Mouse (Mus musculus) induced T-regulatory cell, adult 2 months (primary cell): ENCODE results near the gene Tmub2.

Source experiments
- DNase-seq: peaks from one replicate; pipeline ENCODE4 v3.0.0-alpha.2; 2012; ENCODE audit warnings: low read depth

Tmub2 gene

GRCm38 (mm10) chr11:102327839-102328238, 43.1 kb downstream of the Tmub2 start:
- DNase-seq, result peak; percentile 28

GRCm38 (mm10) chr11:102329518-102329917, 44.8 kb downstream of the Tmub2 start:
- DNase-seq, result no peak

- no peak for DNase-seq
Measured at GRCm38 (mm10) chr11:102330039-102330438, 45.3 kb downstream of the Tmub2 start.

- DNase-seq, result no peak
Measured at GRCm38 (mm10) chr11:102331806-102332205, 47.1 kb downstream of the Tmub2 start.

GRCm38 (mm10) chr11:102333061-102333460, 48.3 kb downstream of the Tmub2 start:
- no peak for DNase-seq

GRCm38 (mm10) chr11:102334010-102334409, 49.3 kb downstream of the Tmub2 start:
- DNase-seq, result no peak

- DNase-seq, result no peak
Measured at GRCm38 (mm10) chr11:102334973-102335700, 50.4 kb downstream of the Tmub2 start.

GRCm38 (mm10) chr11:102336191-102336590, 51.5 kb downstream of the Tmub2 start:
- DNase-seq, result no peak

GRCm38 (mm10) chr11:102337921-102338320, 53.2 kb downstream of the Tmub2 start:
- no peak for DNase-seq

GRCm38 (mm10) chr11:102338561-102338960, 53.8 kb downstream of the Tmub2 start:
- DNase-seq, result peak; percentile 31
